Mouse (Mus musculus) adrenal gland (tissue): ENCODE results near the gene Faap100.

Experiments used
- intact Hi-C: fragments of 180-260 bp; cut with DNase I; formaldehyde crosslinking; loops from one replicate; pipeline ENCODE4 v1.15.1; 2025
- microRNA-seq, 2 experiments: library from miRNA; unstranded; fragments of <30 nt; microRNA quantifications; one replicate each; pipeline ENCODE4; 2019

Faap100 gene

DNA sequence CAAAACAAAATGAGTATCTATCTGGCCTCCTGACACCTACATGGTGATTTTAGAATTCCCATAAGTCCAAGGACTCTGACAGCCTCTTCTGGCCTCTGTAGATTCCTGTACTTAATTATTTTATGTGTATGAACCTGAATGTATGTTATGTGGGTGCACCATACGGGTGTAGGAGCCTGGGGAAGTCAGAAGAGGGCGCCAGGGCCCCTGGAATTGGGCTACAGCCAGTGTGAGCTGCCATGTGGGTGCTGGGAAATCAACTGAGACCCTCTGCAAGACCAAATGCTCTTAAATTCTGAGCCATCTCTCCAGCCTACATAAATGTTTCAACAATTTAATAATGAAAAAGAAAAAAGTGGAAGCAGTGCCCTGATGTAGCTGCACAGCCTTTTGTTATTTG lies 41.1 kb downstream of the Faap100 start:
- intact Hi-C loops: no loop called here

DNA sequence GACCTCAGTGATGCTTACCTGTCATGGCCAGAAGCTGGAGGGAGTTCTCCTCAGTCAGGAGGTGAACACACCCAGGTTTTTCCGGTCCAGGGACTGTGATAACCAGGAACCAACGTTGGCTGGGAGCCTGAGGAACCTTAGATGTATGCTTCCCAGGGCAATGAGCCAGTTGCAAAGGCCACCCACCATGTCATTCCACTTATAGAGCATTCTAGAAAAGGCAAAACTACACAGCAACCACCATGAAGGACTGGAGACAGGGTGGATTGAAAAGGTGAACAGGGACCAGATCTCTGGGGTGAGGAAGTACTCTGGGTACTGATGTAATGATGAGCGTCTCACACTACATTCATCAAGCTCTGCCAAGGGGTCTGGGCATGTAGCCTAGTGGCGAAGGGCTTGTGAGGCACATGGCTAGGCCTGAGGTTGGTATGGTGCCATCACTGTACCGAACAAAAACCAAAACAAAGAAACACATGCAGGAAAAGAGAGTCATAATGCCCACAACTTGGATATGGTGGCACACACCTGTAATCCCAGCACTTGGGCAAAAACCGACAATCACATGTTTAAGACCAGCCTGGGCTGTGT lies 43.0 kb downstream of the Faap100 start:
- intact Hi-C loops: no loop called here

DNA sequence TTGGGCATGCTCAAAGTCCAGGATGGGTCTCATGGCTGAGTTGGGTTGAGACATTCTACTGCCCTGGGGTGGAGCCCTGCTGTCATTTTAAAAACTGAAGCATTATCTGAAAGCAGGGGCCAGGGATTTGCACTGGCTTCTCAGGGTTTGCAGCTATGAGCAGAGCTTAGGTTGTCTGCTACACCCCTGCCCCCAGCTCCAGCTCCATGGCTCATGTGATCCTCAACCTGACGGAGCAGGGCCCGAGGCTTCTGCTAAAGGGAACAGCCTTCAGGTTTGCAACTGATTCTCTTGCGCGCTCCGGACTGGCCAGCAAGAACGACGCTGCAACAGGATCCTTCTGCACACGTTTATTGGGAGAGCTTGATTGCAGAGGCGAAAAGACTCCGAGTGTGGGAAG lies 58.4 kb downstream of the Faap100 start:
- intact Hi-C loops: no loop called here

DNA sequence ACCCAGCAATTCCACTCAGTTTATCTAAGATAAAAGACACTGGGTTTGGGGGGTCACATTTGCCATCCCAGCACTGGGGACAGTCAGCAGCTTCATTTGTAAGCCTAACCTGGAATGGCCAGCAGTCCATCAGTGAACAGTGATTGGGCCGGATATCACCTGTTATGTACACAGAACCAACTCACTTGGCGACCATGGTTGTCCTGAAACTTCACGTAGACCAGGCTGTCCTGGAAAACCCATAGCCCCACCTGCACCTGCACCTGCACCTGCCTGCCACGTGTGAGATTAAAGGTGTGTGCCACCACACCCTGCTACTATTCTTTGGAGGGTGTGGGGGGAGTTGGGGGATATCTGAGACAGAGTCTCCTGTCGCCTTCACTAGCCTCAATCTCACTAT lies 59.3 kb downstream of the Faap100 start:
- intact Hi-C loops: no loop called here

Small RNAs within 50 kb of the gene (microRNA-seq; reads per million reads assigned to microRNA genes)
- gene Gm23419: 0 reads per million in 2 experiments
- 0 to 0.57 reads per million in 2 experiments for gene Mir6935
